Mouse (Mus musculus) intestine, embryonic 14.5 days (tissue): ENCODE measurements around the gene Nr1h2. TPM values are rescaled to one million over a fixed set of nuclear protein-coding genes. Genes with fewer than 3 reads are reported as not detected.
A peak's percentile ranks its signal among the peaks of the same experiment; 100 is the strongest.

Experiments
- ATAC-seq: fragments of 200-750 bp; cut with Nextera tagmentation; replicated peaks from 2 replicates; pipeline ENCODE4 v1.8.0; 2017; ENCODE audit warnings: low read depth, moderate number of reproducible peaks, moderate TSS enrichment, moderate library complexity; ENCODE audit not compliant: low FRiP score, low TSS enrichment
- DNase-seq: peaks from one replicate; pipeline ENCODE4 v3.0.0-alpha.2; 2018; ENCODE audit warnings: low spot score
- H3K27ac ChIP-seq: fragments of 300-500 bp; sonication (generic); 2 replicates; pipeline ENCODE4 v1.5.1; 2014; ENCODE audit warnings: low read depth, mild to moderate bottlenecking, control low read depth
- H3K27me3 ChIP-seq: fragments of 300-500 bp; sonication (generic); replicated peaks from 2 replicates; pipeline ENCODE4 v1.6.1; 2014; ENCODE audit warnings: low read length, control low read depth; ENCODE audit not compliant: control insufficient read depth, insufficient read depth
- H3K36me3 ChIP-seq: fragments of 300-500 bp; sonication (generic); 2 replicates; pipeline ENCODE4 v1.6.1; 2014; ENCODE audit warnings: low read length, control low read depth; ENCODE audit not compliant: control insufficient read depth, insufficient read depth
- H3K4me1 ChIP-seq: fragments of 300-500 bp; sonication (generic); replicated peaks from 2 replicates; pipeline ENCODE4 v1.6.1; 2014; ENCODE audit warnings: low read length, control low read depth, mixed read lengths; ENCODE audit not compliant: control insufficient read depth, insufficient read depth
- H3K4me2 ChIP-seq: fragments of 300-500 bp; sonication (generic); 2 replicates; pipeline ENCODE4 v1.6.1; 2014; ENCODE audit warnings: low read length
- H3K4me3 ChIP-seq: fragments of 300-500 bp; sonication (generic); 2 replicates; pipeline ENCODE4 v1.5.1; 2014; ENCODE audit warnings: low read depth, low read length, control low read depth, mixed read lengths
- H3K9ac ChIP-seq: fragments of 300-500 bp; sonication (generic); 2 replicates; pipeline ENCODE4 v1.6.1; 2014; ENCODE audit warnings: mild to moderate bottlenecking, low read length
- H3K9me3 ChIP-seq: fragments of 300-500 bp; sonication (generic); 2 replicates; pipeline ENCODE4 v1.6.1; 2016; ENCODE audit warnings: low read length, control low read depth; ENCODE audit not compliant: control insufficient read depth
- WGBS: fragments of 180-500 bp; shearing (Covaris S2); extraction: QIAGEN DNeasy Blood & Tissue Kit; methylation state at CpG from one replicate; pipeline ENCODE4 v1.1.7; 2014; 5-methylcytosine and 5-hydroxymethylcytosine counted together
- polyA plus RNA-seq: library from polyadenylated mRNA; unstranded; fragments of >200 nt; fragmentation: Nextera tagmentation; extraction: Ambion mirVana; gene quantifications from 2 replicates; pipeline ENCODE4 v1.2.1, GENCODE M21; 2014

Gene Nr1h2
- 69.4 and 70.6 TPM in 2 replicates for polyA plus RNA-seq

- peak within 1 kb of the TSS; percentile 98 for H3K27ac ChIP-seq
- peak within 1 kb of the TSS; percentile 82 for H3K4me2 ChIP-seq
- H3K4me3 ChIP-seq = peak within 1 kb of the TSS; percentile 87
- H3K36me3 ChIP-seq = peaks cover 30% of the 10 kb centered on the region
- H3K4me1 ChIP-seq = peaks cover 6% of the 10 kb centered on the region
- ATAC-seq = peak; percentile 87
- no peaks in the 10 kb centered on the region for H3K27me3 ChIP-seq
- peak within 1 kb of the TSS; percentile 74 for H3K9ac ChIP-seq
- no peaks in the 10 kb centered on the region for H3K9me3 ChIP-seq
- DNase-seq = peak; percentile 96
- WGBS = 0% methylated on average over 22 of the region's 22 CpGs
These were observed at the start of gene Nr1h2 for GRCm38 (mm10) chr7:44553826-44554225. TSS of gene Nr1h2 (minus strand) at chr7:44553951.

- Histone ChIP-seq H3K9me3 (no peaks in the 10 kb centered on the region), H3K36me3 (no peaks in the 10 kb centered on the region), H3K4me2 (peak overlapping the region; percentile 53), H3K27me3 (peaks cover 67% of the 10 kb centered on the region), H3K27ac (no peak overlapping the region), H3K4me3 (0 out of 2 replicates have a peak overlapping the region, but pooled peaks have one; percentile 26), H3K4me1 (no peaks in the 10 kb centered on the region), H3K9ac (no peak overlapping the region)
- ATAC-seq = no peak
- DNase-seq = no peak
- 4% methylated on average over 20 of the region's 20 CpGs for WGBS
These were observed 49.6 kb upstream of the Nr1h2 start for GRCm38 (mm10) chr7:44603186-44603855.

- no peaks in the 10 kb centered on the region for H3K4me1 ChIP-seq
- H3K27ac ChIP-seq = no peak overlapping the region
- no peaks in the 10 kb centered on the region for H3K9me3 ChIP-seq
- H3K36me3 ChIP-seq = no peaks in the 10 kb centered on the region
- no peak overlapping the region for H3K9ac ChIP-seq
- H3K27me3 ChIP-seq = peaks cover 67% of the 10 kb centered on the region
- H3K4me3 ChIP-seq = no peak overlapping the region
- WGBS = 11% methylated on average over 11 of the region's 11 CpGs
- DNase-seq (no peak), ATAC-seq (no peak)
- H3K4me2 ChIP-seq = no peak overlapping the region
These were observed 48.7 kb upstream of the Nr1h2 start for GRCm38 (mm10) chr7:44602443-44602842.

- H3K9ac ChIP-seq = no peak overlapping the region
- H3K4me3 ChIP-seq = no peak overlapping the region
- H3K4me2 ChIP-seq = no peak overlapping the region
- ATAC-seq = no peak
- no peaks in the 10 kb centered on the region for H3K4me1 ChIP-seq
- no peaks in the 10 kb centered on the region for H3K36me3 ChIP-seq
- no peak for DNase-seq
- 14% methylated on average over 19 of the region's 19 CpGs for WGBS
- no peaks in the 10 kb centered on the region for H3K9me3 ChIP-seq
- peaks cover 59% of the 10 kb centered on the region for H3K27me3 ChIP-seq
- no peak overlapping the region for H3K27ac ChIP-seq
These were observed 47.9 kb upstream of the Nr1h2 start for GRCm38 (mm10) chr7:44601646-44602045.

- Histone ChIP-seq H3K27ac (no peak overlapping the region), H3K36me3 (no peaks in the 10 kb centered on the region), H3K4me3 (no peak overlapping the region), H3K27me3 (peaks cover 50% of the 10 kb centered on the region), H3K9me3 (no peaks in the 10 kb centered on the region), H3K4me1 (no peaks in the 10 kb centered on the region), H3K4me2 (no peak overlapping the region), H3K9ac (no peak overlapping the region)
- DNase-seq (no peak), ATAC-seq (no peak)
- WGBS = 81% methylated on average over 10 of the region's 10 CpGs
These were observed 47.0 kb upstream of the Nr1h2 start for GRCm38 (mm10) chr7:44600691-44601262.

GRCm38 (mm10) chr7:44598336-44598735 lies 44.6 kb upstream of the Nr1h2 start:
- 80% methylated on average over 11 of the region's 12 CpGs for WGBS
- DNase-seq (no peak), ATAC-seq (no peak)
- Histone ChIP-seq H3K36me3 (no peaks in the 10 kb centered on the region), H3K4me1 (no peaks in the 10 kb centered on the region; the same call in 1 of the 2 replicates), H3K27ac (no peak overlapping the region), H3K9me3 (no peaks in the 10 kb centered on the region), H3K4me2 (no peak overlapping the region), H3K27me3 (peaks cover 31% of the 10 kb centered on the region), H3K4me3 (no peak overlapping the region), H3K9ac (no peak overlapping the region)

GRCm38 (mm10) chr7:44597666-44598065 lies 43.9 kb upstream of the Nr1h2 start:
- H3K9ac ChIP-seq = no peak overlapping the region
- H3K27me3 ChIP-seq = peaks cover 31% of the 10 kb centered on the region
- no peaks in the 10 kb centered on the region for H3K9me3 ChIP-seq
- WGBS = 91% methylated on average over 4 of the region's 4 CpGs
- no peak overlapping the region for H3K4me3 ChIP-seq
- ATAC-seq (no peak), DNase-seq (no peak)
- no peak overlapping the region for H3K4me2 ChIP-seq
- H3K27ac ChIP-seq = no peak overlapping the region
- no peaks in the 10 kb centered on the region; the same call in 1 of the 2 replicates for H3K4me1 ChIP-seq
- no peaks in the 10 kb centered on the region for H3K36me3 ChIP-seq

- no peak overlapping the region for H3K4me2 ChIP-seq
- 26% methylated on average over 5 of the region's 5 CpGs for WGBS
These were observed 43.3 kb upstream of the Nr1h2 start for GRCm38 (mm10) chr7:44596996-44597538.

More at GRCm38 (mm10) chr7:44596996-44597538, 43.3 kb upstream of the Nr1h2 start:
- no peak for DNase-seq
- Histone ChIP-seq H3K4me3 (no peak overlapping the region), H3K9ac (no peak overlapping the region), H3K4me1 (no peaks in the 10 kb centered on the region; the same call in 1 of the 2 replicates), H3K27ac (no peak overlapping the region), H3K36me3 (no peaks in the 10 kb centered on the region), H3K27me3 (peaks cover 31% of the 10 kb centered on the region), H3K9me3 (no peaks in the 10 kb centered on the region)
- ATAC-seq = no peak
